9 mouse cellular contexts compared by ENCODE assay signal in the genomic region with DNA sequence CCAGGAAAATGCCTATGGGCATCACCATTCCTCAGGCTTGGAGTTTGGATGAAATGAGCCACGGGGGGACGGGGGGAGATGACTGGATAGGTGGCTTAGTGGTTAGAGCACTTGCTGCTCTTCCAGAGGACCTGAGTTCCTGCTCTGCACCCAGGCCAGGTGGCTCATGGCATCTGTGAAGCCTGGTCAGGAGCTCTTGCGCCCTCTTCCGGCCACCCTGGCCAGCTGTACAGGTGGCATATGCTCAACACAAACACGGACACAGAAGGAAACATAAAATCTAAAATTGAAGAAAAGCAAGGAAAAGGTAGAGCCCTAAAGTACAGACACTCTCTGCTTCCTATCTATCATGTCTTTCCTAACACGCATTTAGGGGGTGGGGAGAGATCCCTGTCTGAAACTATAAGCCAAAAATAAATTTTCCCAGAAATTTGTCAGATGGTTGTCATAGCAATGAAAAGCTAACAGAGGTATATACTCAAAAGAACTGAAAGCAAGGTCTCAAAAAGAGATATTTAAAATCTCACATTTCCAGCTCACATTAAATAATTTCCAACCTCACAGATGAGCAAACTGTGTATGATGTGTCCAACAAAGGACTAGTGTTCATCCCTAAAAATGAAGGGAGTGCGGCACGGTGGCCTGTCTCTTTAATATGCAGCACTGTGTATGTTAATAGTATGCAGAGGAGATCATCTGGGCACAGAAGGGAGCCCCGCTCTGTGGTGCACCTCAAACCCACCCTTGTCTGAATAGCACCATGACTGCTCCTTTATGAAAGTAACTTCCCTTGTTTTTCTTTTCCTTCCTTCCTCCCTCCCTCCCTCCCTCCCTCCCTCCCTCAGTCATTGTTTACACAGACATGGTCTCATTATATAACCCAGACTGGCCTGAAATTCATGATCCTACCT.
DNase-seq lines count a peak whose midpoint lies in the region; ATAC-seq and TF ChIP-seq lines count a peak whose summit lies in the region.
"Had no signal": no experiment of that assay in that cellular context is flagged by ENCODE, and none has a peak within 500 bp of the region (broad histone marks: within the 10 kb centered on the region; RNA-seq: fewer than 3 reads in every experiment).

No protein-coding gene starts in this region.

- no peak for ATAC-seq in heart, postnatal 0 days (ENCODE audit: insufficient read depth, low read depth)
- ATAC-seq in forebrain, embryonic 15.5 days (replicated peaks) = peak; percentile 64; the same call in 1 of the 2 replicates

- H3K9me3 ChIP-seq in heart, postnatal 0 days (replicated peaks; ENCODE audit: control insufficient read depth, low read length) = no peaks in the 10 kb centered on the region
- H3K9me3 ChIP-seq in forebrain, embryonic 15.5 days = no peaks in the 10 kb centered on the region

- WGBS in heart, postnatal 0 days = 78% methylated on average over 9 of the region's 9 CpGs
- 71% methylated on average over 9 of the region's 9 CpGs for WGBS in spleen, adult 2 months
- 60% methylated on average over 9 of the region's 9 CpGs for WGBS in forebrain, embryonic 15.5 days

- DNase-seq in heart, postnatal 0 days (ENCODE audit: low spot score) = no peak
- no peak for DNase-seq in heart, adult 18-20 months
- DNase-seq in spleen, adult 2 months (ENCODE audit: low read depth in 1 of 2, low spot score in 2 of 2) = peak in 1 of 2 experiments; percentile 47
- no peak for DNase-seq in spleen, adult 12 weeks (ENCODE audit: low spot score)
- DNase-seq in ovary, adult 18-20 months (ENCODE audit: low spot score) = no peak
- DNase-seq in ovary, postnatal 14 days (ENCODE audit: low spot score) = no peak
- no peak for DNase-seq in adipocyte (ENCODE audit: low spot score)
- DNase-seq: adrenal gland, adult 2 months had no signal

- no peak overlapping the region for H3K4me3 ChIP-seq in heart, postnatal 0 days (ENCODE audit: low read depth, low read length)
- H3K4me3 ChIP-seq in spleen, adult 2 months (ENCODE audit: extremely low read depth, insufficient read depth, insufficient read length) = no peak overlapping the region
- H3K4me3 ChIP-seq in forebrain, embryonic 15.5 days = no peak overlapping the region

- H3K4me1 ChIP-seq in heart, postnatal 0 days (ENCODE audit: control insufficient read depth, insufficient read depth) = peaks cover 17% of the 10 kb centered on the region
- peaks cover 37% of the 10 kb centered on the region for H3K4me1 ChIP-seq in spleen, adult 2 months (ENCODE audit: control insufficient read depth, insufficient read depth, insufficient read length)
- peaks cover 28% of the 10 kb centered on the region for H3K4me1 ChIP-seq in forebrain, embryonic 15.5 days

- H3K27me3 ChIP-seq in heart, postnatal 0 days (ENCODE audit: control insufficient read depth, insufficient read depth, low read length) = no peaks in the 10 kb centered on the region
- H3K27me3 ChIP-seq in spleen, adult 2 months (ENCODE audit: control insufficient read depth, insufficient read depth, low read length) = no peaks in the 10 kb centered on the region
- no peaks in the 10 kb centered on the region for H3K27me3 ChIP-seq in forebrain, embryonic 15.5 days

- TF ChIP-seq CTCF in heart, postnatal 0 days (IDR thresholded peaks at IDR 0.05; ENCODE audit: low read depth) = peak; percentile 14; the same call in 1 of the 2 replicates
- TF ChIP-seq CTCF in spleen, adult 2 months (IDR thresholded peaks at IDR 0.05; ENCODE audit: extremely low read depth, insufficient read depth, insufficient read length, insufficient replicate concordance) = peak; percentile 53; the same call in 1 of the 2 replicates

- no peak for TF ChIP-seq EP300 in heart, postnatal 0 days (IDR thresholded peaks at IDR 0.05; ENCODE audit: low read depth)

- H3K4me2 ChIP-seq in heart, postnatal 0 days (ENCODE audit: low read depth, low read length) = no peak overlapping the region
- H3K4me2 ChIP-seq in forebrain, embryonic 15.5 days (replicated peaks) = no peak overlapping the region

- H3K27ac ChIP-seq in heart, postnatal 0 days (ENCODE audit: low read depth) = no peak overlapping the region
- H3K27ac ChIP-seq in spleen, adult 2 months (ENCODE audit: insufficient read depth, low read length) = no peak overlapping the region
- H3K27ac ChIP-seq in forebrain, embryonic 15.5 days (replicated peaks) = peak overlapping the region; percentile 74

- TF ChIP-seq POLR2A in spleen, adult 2 months (IDR thresholded peaks at IDR 0.05; ENCODE audit: low read depth, low read length) = no peak

- H3K36me3 ChIP-seq in heart, postnatal 0 days (replicated peaks; ENCODE audit: control insufficient read depth, insufficient read depth, low read length) = no peaks in the 10 kb centered on the region
- no peaks in the 10 kb centered on the region for H3K36me3 ChIP-seq in spleen, adult 2 months (ENCODE audit: control insufficient read depth, insufficient read depth, low read length)
- H3K36me3 ChIP-seq in forebrain, embryonic 15.5 days = no peaks in the 10 kb centered on the region

- H3K9ac ChIP-seq in heart, postnatal 0 days (replicated peaks; ENCODE audit: low read depth, low read length) = no peak overlapping the region
- H3K9ac ChIP-seq in forebrain, embryonic 15.5 days (replicated peaks) = no peak overlapping the region
